Mouse (Mus musculus): ENCODE data around the gene Sash3.

- TF ChIP-seq EP300 (IDR thresholded peaks at IDR 0.05; ENCODE audit: low read depth) (no peak), CTCF (IDR thresholded peaks at IDR 0.05; ENCODE audit: low read depth) (no peak)
These were observed 61.7 kb downstream of the Sash3 start for GRCm38 (mm10) chrX:48207761-48208487.

Measured in liver, embryonic 14.5 days (tissue).